Mouse (Mus musculus) CH12.LX (cell line): ENCODE results near the gene Tmbim7. TPM values are rescaled to one million over a fixed set of nuclear protein-coding genes. Genes with fewer than 3 reads are reported as not detected.

Experiments
- DNase-seq: peaks from one replicate; pipeline ENCODE4 v3.0.0-alpha.2; 2013; ENCODE audit errors: extremely low read depth
- H3K27ac ChIP-seq: 2 replicates; pipeline ENCODE4 v1.5.1; 2012; ENCODE audit warnings: low read depth, mild to moderate bottlenecking, control low read depth, moderate library complexity; ENCODE audit not compliant: insufficient read depth
- H3K27me3 ChIP-seq: replicated peaks from 2 replicates; pipeline ENCODE3; 2012; ENCODE audit warnings: inconsistent platforms
- H3K36me3 ChIP-seq, 2 experiments: replicated peaks in 1 of 2; 2 replicates each; pipeline versions ENCODE3 to v1.6.1; 2012; ENCODE audit warnings: inconsistent platforms in 1 of 2, low read length in 1 of 2, mild to moderate bottlenecking in 1 of 2, mixed read lengths in 1 of 2, moderate library complexity in 1 of 2; ENCODE audit not compliant: control insufficient read depth in 1 of 2, insufficient read depth in 1 of 2
- H3K4me1 ChIP-seq, 2 experiments: 2 replicates each; pipeline ENCODE4 v1.6.1; 2012; ENCODE audit warnings: inconsistent platforms in 1 of 2, moderate library complexity in 1 of 2; ENCODE audit not compliant: insufficient read depth in 2 of 2, control insufficient read depth in 1 of 2
- H3K4me2 ChIP-seq: 2 replicates; pipeline ENCODE4 v1.6.1; 2012; ENCODE audit warnings: low read depth, mild to moderate bottlenecking, control low read depth; ENCODE audit not compliant: poor library complexity, insufficient read depth, severe bottlenecking
- H3K4me3 ChIP-seq, 3 experiments: fragments of 150-350 bp in 1 of 3; sonication (generic) in 1 of 3; replicated peaks in 1 of 3; 2 replicates each; pipeline versions ENCODE3 to v1.5.1; 2011 to 2012; ENCODE audit warnings: low read depth in 2 of 3, low read length in 2 of 3, mild to moderate bottlenecking in 2 of 3, moderate library complexity in 2 of 3, control low read depth in 1 of 3, improper control_type of control experiment in 1 of 3, inconsistent platforms in 1 of 3, mixed read lengths in 1 of 3; ENCODE audit not compliant: poor library complexity in 1 of 3
- H3K79me2 ChIP-seq: replicated peaks from 2 replicates; pipeline ENCODE4 v1.6.1; 2012; ENCODE audit warnings: mild to moderate bottlenecking, moderate library complexity; ENCODE audit not compliant: control insufficient read depth, poor library complexity, insufficient read depth, severe bottlenecking; ENCODE audit errors: extremely low read depth
- H3K9ac ChIP-seq: 2 replicates; pipeline ENCODE4 v1.6.1; 2012; ENCODE audit warnings: low read depth, mild to moderate bottlenecking, control low read depth, moderate library complexity; ENCODE audit not compliant: insufficient read depth
- H3K9me3 ChIP-seq: replicated peaks from 2 replicates; pipeline ENCODE3; 2012; ENCODE audit warnings: low read length, inconsistent platforms, mixed read lengths
- CHD2 ChIP-seq: IDR thresholded peaks from 2 replicates; pipeline ENCODE4 v1.6.1; 2011; ENCODE audit warnings: low read length, improper control_type of control experiment
- CTCF ChIP-seq, 2 experiments: IDR thresholded peaks in 1 of 2; conservative IDR thresholded peaks in 1 of 2; 2 replicates each; pipeline ENCODE4 v1.5.1; 2011 to 2012; ENCODE audit warnings: low read depth in 2 of 2, low read length in 2 of 2, improper control_type of control experiment in 1 of 2, inconsistent platforms in 1 of 2, mild to moderate bottlenecking in 1 of 2, moderate library complexity in 1 of 2
- ELF1 ChIP-seq: IDR thresholded peaks from 2 replicates; pipeline ENCODE4 v1.6.1; 2014; ENCODE audit warnings: low read depth, mild to moderate bottlenecking, inconsistent platforms, low read length, improper control_type of control experiment
- EP300 ChIP-seq: IDR thresholded peaks from 2 replicates; pipeline ENCODE4 v1.6.1; 2011; ENCODE audit warnings: low read length, improper control_type of control experiment
- GABPA ChIP-seq: IDR thresholded peaks from 2 replicates; pipeline ENCODE4 v1.6.1; 2012; ENCODE audit warnings: low read depth, low read length, improper control_type of control experiment, inconsistent platforms; ENCODE audit not compliant: insufficient replicate concordance
- JUN ChIP-seq: IDR thresholded peaks from 2 replicates; pipeline ENCODE4 v1.6.1; 2011; ENCODE audit warnings: low read depth, mild to moderate bottlenecking, low read length, improper control_type of control experiment, moderate library complexity; ENCODE audit not compliant: insufficient read depth
- KAT2A ChIP-seq: IDR thresholded peaks from 2 replicates; pipeline ENCODE4 v1.6.1; 2012; ENCODE audit warnings: low read length, improper control_type of control experiment, inconsistent platforms; ENCODE audit not compliant: insufficient replicate concordance
- MAFK ChIP-seq: IDR thresholded peaks from 2 replicates; pipeline ENCODE4 v1.6.1; 2011; ENCODE audit warnings: low read length, improper control_type of control experiment; ENCODE audit not compliant: insufficient replicate concordance
- MAX ChIP-seq: IDR thresholded peaks from 2 replicates; pipeline ENCODE4 v1.6.1; 2011; ENCODE audit warnings: low read length, improper control_type of control experiment
- MAZ ChIP-seq: IDR thresholded peaks from 2 replicates; pipeline ENCODE4 v1.6.1; 2012; ENCODE audit warnings: low read depth, mild to moderate bottlenecking, inconsistent platforms, low read length, improper control_type of control experiment, moderate library complexity
- MYC ChIP-seq: IDR thresholded peaks from 2 replicates; pipeline ENCODE4 v1.6.1; 2011; ENCODE audit warnings: low read depth, mild to moderate bottlenecking, improper control_type of control experiment, low read length
- NELFE ChIP-seq: IDR thresholded peaks from 2 replicates; pipeline ENCODE4 v1.6.1; 2011; ENCODE audit warnings: low read depth, low read length, improper control_type of control experiment
- PAX5 ChIP-seq: IDR thresholded peaks from 2 replicates; pipeline ENCODE4 v1.6.1; 2012; ENCODE audit warnings: low read length, inconsistent platforms, mixed read lengths
- POLR2A ChIP-seq: IDR thresholded peaks from 2 replicates; pipeline ENCODE4 v1.6.1; 2011; ENCODE audit warnings: low read depth, mild to moderate bottlenecking, improper control_type of control experiment, low read length
- RAD21 ChIP-seq: IDR thresholded peaks from 2 replicates; pipeline ENCODE4 v1.6.1; 2011; ENCODE audit warnings: low read depth, mild to moderate bottlenecking, low read length, improper control_type of control experiment, moderate library complexity
- TBP ChIP-seq: conservative IDR thresholded peaks from 2 replicates; pipeline ENCODE4 v1.6.1; 2011; ENCODE audit warnings: low read depth, low read length, improper control_type of control experiment
- TCF12 ChIP-seq: IDR thresholded peaks from 2 replicates; pipeline ENCODE4 v1.6.1; 2014; ENCODE audit warnings: low read depth, mild to moderate bottlenecking, inconsistent platforms, low read length, improper control_type of control experiment
- UBTF ChIP-seq: IDR thresholded peaks from 2 replicates; pipeline ENCODE4 v1.6.1; 2012; ENCODE audit warnings: low read depth, mild to moderate bottlenecking, inconsistent platforms, low read length, improper control_type of control experiment, moderate library complexity
- USF1 ChIP-seq: IDR thresholded peaks from 2 replicates; pipeline ENCODE4 v1.6.1; 2014; ENCODE audit warnings: low read depth, mild to moderate bottlenecking, inconsistent platforms, low read length, improper control_type of control experiment
- ZC3H11A ChIP-seq: IDR thresholded peaks from 2 replicates; pipeline ENCODE4 v1.6.1; 2012; ENCODE audit warnings: low read depth, mild to moderate bottlenecking, inconsistent platforms, low read length, improper control_type of control experiment
- ZMIZ1 ChIP-seq: IDR thresholded peaks from 2 replicates; pipeline ENCODE4 v1.6.1; 2012; ENCODE audit warnings: low read depth, mild to moderate bottlenecking, inconsistent platforms, low read length, improper control_type of control experiment
- dilution Hi-C: fragments of 300-500 bp; cut with MboI; formaldehyde crosslinking; loops from 2 replicates; pipeline ENCODE4 v1.14.3; 2020; ENCODE audit warnings: low sequenced_read_pairs; ENCODE audit not compliant: extremely low pct_unique_long_range_greater_than_20kb, extremely low pct_ligation_motif_present
- in situ Hi-C: fragments of 300-500 bp; cut with MboI; formaldehyde crosslinking; loops from 3 replicates; pipeline ENCODE4 v1.14.3; 2019; ENCODE audit warnings: low sequenced_read_pairs, low pct_ligation_motif_present, low pct_unique_long_range_greater_than_20kb, mixed read lengths
- polyA plus RNA-seq: library from polyadenylated mRNA; unstranded; fragments of >175 nt; gene quantifications from 2 replicates; pipeline ENCODE4 v1.2.1, GENCODE M21; 2012; ENCODE audit warnings: low read depth; ENCODE audit not compliant: insufficient read length
- total RNA-seq, 2 experiments: library from RNA; depleted of rRNA; stranded (reverse); fragments of 300-350 nt in 1 of 2; fragments of >200 nt in 1 of 2; gene quantifications; 2 replicates each; pipeline ENCODE4 v1.2.3; 2012 to 2014

Tmbim7 gene
- total and polyA plus RNA-seq, 3 experiments = not detected

DNA sequence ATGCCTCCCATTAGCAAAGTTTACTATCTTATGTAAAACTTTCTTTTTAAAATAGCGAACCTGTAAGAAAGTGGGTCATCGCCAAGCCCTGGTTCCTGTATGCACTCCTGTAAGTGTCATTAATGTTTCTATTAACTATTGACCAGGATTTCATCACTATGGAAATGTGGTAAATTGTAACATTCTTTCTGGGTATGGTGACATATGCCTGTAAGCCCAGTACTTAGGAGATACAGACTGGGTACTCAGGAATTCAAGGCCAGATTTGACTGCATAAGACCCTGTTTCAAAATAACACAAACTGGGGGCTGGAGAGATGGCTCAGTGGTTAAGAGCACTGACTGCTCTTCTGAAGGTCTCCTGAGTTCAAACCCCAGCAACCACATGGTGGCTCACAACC is 14.2 kb downstream of the Tmbim7 start:
- DNase-seq = no peak
- no peak overlapping the region for H3K4me2 ChIP-seq
- no peaks in the 10 kb centered on the region for H3K9me3 ChIP-seq
- in situ Hi-C loops = no loop called here
- H3K9ac ChIP-seq = no peak overlapping the region
- H3K27me3 ChIP-seq = peaks cover 2% of the 10 kb centered on the region
- no peak overlapping the region for H3K4me3 ChIP-seq
- no peaks in the 10 kb centered on the region for H3K79me2 ChIP-seq
- no peaks in the 10 kb centered on the region for H3K36me3 ChIP-seq
- no peak overlapping the region for H3K27ac ChIP-seq
- dilution Hi-C loops = no loop called here
- H3K4me1 ChIP-seq = 0 out of 4 replicates have a peak, but pooled peaks cover 0 to 2% of the 10 kb centered on the region in 2 experiments
- TF ChIP-seq RAD21 = no peak
- no peak for TF ChIP-seq CTCF (conservative IDR thresholded peaks at IDR 0.05 in 1 of 2, IDR thresholded peaks at IDR 0.05 in 1 of 2; ENCODE audit: low read depth in 2 of 2, low read length in 2 of 2)
- TF ChIP-seq JUN = no peak
- no peak for TF ChIP-seq KAT2A
- no peak for TF ChIP-seq TBP
- TF ChIP-seq CHD2 = no peak
- TF ChIP-seq USF1 = no peak
- no peak for TF ChIP-seq MYC
- TF ChIP-seq ZMIZ1 = no peak
- TF ChIP-seq PAX5 = no peak
- TF ChIP-seq MAFK = no peak
- no peak for TF ChIP-seq TCF12
- TF ChIP-seq EP300 = no peak
- TF ChIP-seq POLR2A = no peak
- no peak for TF ChIP-seq MAX
- no peak for TF ChIP-seq UBTF
- TF ChIP-seq ZC3H11A = no peak
- no peak for TF ChIP-seq GABPA
- TF ChIP-seq, all 38 proteins: peak for 0

DNA sequence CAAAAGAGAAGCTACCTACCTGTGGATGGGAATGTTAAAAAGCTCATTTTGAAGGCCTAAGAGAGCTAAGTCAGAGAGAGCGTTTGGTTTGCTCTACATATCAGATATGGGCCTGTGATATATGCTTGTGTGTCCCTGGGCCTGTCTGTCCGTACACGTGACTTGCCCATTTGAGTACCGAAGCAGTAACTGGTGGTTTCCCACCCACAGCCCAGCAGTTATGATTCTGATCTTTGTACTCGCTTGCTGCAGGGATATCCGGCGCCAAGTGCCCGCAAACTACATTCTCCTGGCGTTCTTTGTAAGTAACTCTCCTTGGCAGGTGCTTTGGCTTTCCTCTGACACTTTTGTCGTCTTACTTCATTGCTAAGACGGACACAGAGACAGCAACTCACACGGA is 15.6 kb downstream of the Tmbim7 start:
- 0 out of 4 replicates have a peak, but pooled peaks cover 0 to 3% of the 10 kb centered on the region in 2 experiments for H3K4me1 ChIP-seq
- TF ChIP-seq ELF1 (no peak), CHD2 (no peak), TBP (no peak), POLR2A (no peak), MAZ (no peak), NELFE (no peak), UBTF (no peak), EP300 (no peak)
- no peak overlapping the region; the same call in 1 of the 2 replicates for H3K4me2 ChIP-seq
- no peaks in the 10 kb centered on the region for H3K9me3 ChIP-seq
- H3K27me3 ChIP-seq = no peaks in the 10 kb centered on the region
- dilution Hi-C loops (no loop called here), in situ Hi-C loops (no loop called here)
- no peak overlapping the region for H3K9ac ChIP-seq
- no peak overlapping the region for H3K4me3 ChIP-seq
- H3K36me3 ChIP-seq = no peaks in the 10 kb centered on the region
- DNase-seq = no peak
- H3K27ac ChIP-seq = no peak overlapping the region
- H3K79me2 ChIP-seq = no peaks in the 10 kb centered on the region
